Mouse (Mus musculus): ENCODE data around the gene Gm20458. TPM values are rescaled to one million over a fixed set of nuclear protein-coding genes. Genes with fewer than 3 reads are reported as not detected.

The Gm20458 gene
- polyA plus RNA-seq, 1 experiment from 2014 or later, result 12.2 TPM

- Histone ChIP-seq H3K4me3 (replicated peaks) (peak overlapping the region; percentile 63), H3K4me2 (replicated peaks) (peak overlapping the region; percentile 69), H3K4me1 (peaks cover 43% of the 10 kb centered on the region), H3K27me3 (no peaks in the 10 kb centered on the region), H3K27ac (replicated peaks) (peak overlapping the region; percentile 84), H3K36me3 (no peaks in the 10 kb centered on the region), H3K9me3 (replicated peaks) (no peaks in the 10 kb centered on the region), H3K9ac (peak overlapping the region; percentile 79)
- under 1% methylated on average over 26 of the region's 26 CpGs for WGBS
- ATAC-seq (ENCODE audit: insufficient number of reproducible peaks, low FRiP score, low TSS enrichment, low read depth), result peak; percentile 93
Observed at GRCm38 (mm10) chr2:164443051-164443437, 17.7 kb upstream of the Gm20458 start.

- H3K27ac ChIP-seq (replicated peaks), result peak within 1 kb of the TSS; percentile 84
- 9% methylated on average over 18 of the region's 18 CpGs for WGBS
- H3K27me3 ChIP-seq, result no peaks in the 10 kb centered on the region
- H3K36me3 ChIP-seq, result no peaks in the 10 kb centered on the region
- peak within 1 kb of the TSS; percentile 79 for H3K9ac ChIP-seq
- peak within 1 kb of the TSS; percentile 69 for H3K4me2 ChIP-seq (replicated peaks)
- ATAC-seq (ENCODE audit: insufficient number of reproducible peaks, low FRiP score, low TSS enrichment, low read depth), result no peak
- H3K4me3 ChIP-seq (replicated peaks), result peak within 1 kb of the TSS; percentile 63
- H3K4me1 ChIP-seq, result peaks cover 38% of the 10 kb centered on the region
- no peaks in the 10 kb centered on the region for H3K9me3 ChIP-seq (replicated peaks)
Observed at GRCm38 (mm10) chr2:164443460-164444000, 17.2 kb upstream of the Gm20458 start, which contains the start of gene Sdc4. Gene Sdc4, minus strand, starts transcription at chr2:164443887.

- Histone ChIP-seq H3K4me1 (peaks cover 35% of the 10 kb centered on the region), H3K36me3 (no peaks in the 10 kb centered on the region), H3K4me3 (replicated peaks) (no peak overlapping the region), H3K9ac (no peak overlapping the region), H3K9me3 (replicated peaks) (no peaks in the 10 kb centered on the region), H3K27ac (replicated peaks) (no peak overlapping the region), H3K27me3 (no peaks in the 10 kb centered on the region), H3K4me2 (replicated peaks) (no peak overlapping the region)
- 78% methylated on average over 2 of the region's 2 CpGs for WGBS
- no peak for ATAC-seq (ENCODE audit: insufficient number of reproducible peaks, low FRiP score, low TSS enrichment, low read depth)
Observed at GRCm38 (mm10) chr2:164444701-164445100, 16.1 kb upstream of the Gm20458 start.

- WGBS, result 76% methylated on average over 3 of the region's 3 CpGs
- ATAC-seq (ENCODE audit: insufficient number of reproducible peaks, low FRiP score, low TSS enrichment, low read depth), result no peak
- H3K27ac ChIP-seq (replicated peaks), result no peak overlapping the region
Observed at GRCm38 (mm10) chr2:164445399-164446085, 15.2 kb upstream of the Gm20458 start.

GRCm38 (mm10) chr2:164446086-164446469 is 14.7 kb upstream of the Gm20458 start:
- H3K4me3 ChIP-seq (replicated peaks), result no peak overlapping the region
- no peak for ATAC-seq (ENCODE audit: insufficient number of reproducible peaks, low FRiP score, low TSS enrichment, low read depth)
- 61% methylated on average over 3 of the region's 3 CpGs for WGBS
- no peaks in the 10 kb centered on the region for H3K9me3 ChIP-seq (replicated peaks)
- no peak overlapping the region for H3K27ac ChIP-seq (replicated peaks)
- H3K4me1 ChIP-seq, result peaks cover 23% of the 10 kb centered on the region
- no peak overlapping the region for H3K9ac ChIP-seq
- H3K36me3 ChIP-seq, result no peaks in the 10 kb centered on the region
- no peaks in the 10 kb centered on the region for H3K27me3 ChIP-seq
- H3K4me2 ChIP-seq (replicated peaks), result no peak overlapping the region

More at GRCm38 (mm10) chr2:164445399-164446085, 15.2 kb upstream of the Gm20458 start:
- H3K9ac ChIP-seq, result no peak overlapping the region
- no peak overlapping the region for H3K4me2 ChIP-seq (replicated peaks)
- no peaks in the 10 kb centered on the region for H3K9me3 ChIP-seq (replicated peaks)
- no peaks in the 10 kb centered on the region for H3K36me3 ChIP-seq
- peaks cover 28% of the 10 kb centered on the region for H3K4me1 ChIP-seq
- H3K27me3 ChIP-seq, result no peaks in the 10 kb centered on the region
- no peak overlapping the region for H3K4me3 ChIP-seq (replicated peaks)

- peaks cover 28% of the 10 kb centered on the region for H3K4me1 ChIP-seq
- no peaks in the 10 kb centered on the region for H3K9me3 ChIP-seq (replicated peaks)
- H3K4me3 ChIP-seq (replicated peaks), result no peak overlapping the region
- no peak overlapping the region for H3K4me2 ChIP-seq (replicated peaks)
- H3K36me3 ChIP-seq, result no peaks in the 10 kb centered on the region
- H3K27me3 ChIP-seq, result no peaks in the 10 kb centered on the region
- H3K9ac ChIP-seq, result no peak overlapping the region
- 70% methylated on average over 1 of the region's 1 CpGs for WGBS
- no peak overlapping the region for H3K27ac ChIP-seq (replicated peaks)
- ATAC-seq (ENCODE audit: insufficient number of reproducible peaks, low FRiP score, low TSS enrichment, low read depth), result no peak
Observed at GRCm38 (mm10) chr2:164448140-164448539, 12.6 kb upstream of the Gm20458 start.

GRCm38 (mm10) chr2:164448921-164449320 is 11.8 kb upstream of the Gm20458 start:
- H3K27ac ChIP-seq (replicated peaks), result peak overlapping the region; percentile 61; the same call in 1 of the 2 replicates
- H3K4me1 ChIP-seq, result peaks cover 23% of the 10 kb centered on the region
- H3K9ac ChIP-seq, result no peak overlapping the region; the same call in 1 of the 2 replicates
- 0 out of 2 replicates have a peak, but pooled peaks have one; percentile 30 for ATAC-seq (ENCODE audit: insufficient number of reproducible peaks, low FRiP score, low TSS enrichment, low read depth)
- H3K27me3 ChIP-seq, result no peaks in the 10 kb centered on the region
- WGBS, result 43% methylated on average over 5 of the region's 5 CpGs
- no peak overlapping the region for H3K4me3 ChIP-seq (replicated peaks)
- no peaks in the 10 kb centered on the region for H3K9me3 ChIP-seq (replicated peaks)
- no peak overlapping the region for H3K4me2 ChIP-seq (replicated peaks)
- no peaks in the 10 kb centered on the region for H3K36me3 ChIP-seq

- peaks cover 25% of the 10 kb centered on the region for H3K4me1 ChIP-seq
- H3K4me2 ChIP-seq (replicated peaks), result no peak overlapping the region
- 80% methylated on average over 14 of the region's 14 CpGs for WGBS
- H3K27ac ChIP-seq (replicated peaks), result peak overlapping the region; percentile 61; the same call in 1 of the 2 replicates
- no peaks in the 10 kb centered on the region for H3K36me3 ChIP-seq
- H3K9me3 ChIP-seq (replicated peaks), result no peaks in the 10 kb centered on the region
- H3K4me3 ChIP-seq (replicated peaks), result no peak overlapping the region
- ATAC-seq (ENCODE audit: insufficient number of reproducible peaks, low FRiP score, low TSS enrichment, low read depth), result peak; percentile 58
- no peak overlapping the region for H3K9ac ChIP-seq
- H3K27me3 ChIP-seq, result no peaks in the 10 kb centered on the region
Observed at GRCm38 (mm10) chr2:164449341-164450042, 11.3 kb upstream of the Gm20458 start.

GRCm38 (mm10) chr2:164452000-164452676 is 8.6 kb upstream of the Gm20458 start:
- Histone ChIP-seq H3K36me3 (no peaks in the 10 kb centered on the region), H3K27me3 (no peaks in the 10 kb centered on the region), H3K9me3 (replicated peaks) (no peaks in the 10 kb centered on the region), H3K4me1 (peaks cover 52% of the 10 kb centered on the region), H3K9ac (no peak overlapping the region), H3K4me3 (replicated peaks) (no peak overlapping the region), H3K4me2 (replicated peaks) (no peak overlapping the region), H3K27ac (replicated peaks) (peak overlapping the region; percentile 55; the same call in 1 of the 2 replicates)
- 29% methylated on average over 13 of the region's 13 CpGs for WGBS
- peak; percentile 49; the same call in 1 of the 2 replicates for ATAC-seq (ENCODE audit: insufficient number of reproducible peaks, low FRiP score, low TSS enrichment, low read depth)

GRCm38 (mm10) chr2:164453047-164453757 is 7.6 kb upstream of the Gm20458 start:
- Histone ChIP-seq H3K4me1 (peaks cover 52% of the 10 kb centered on the region), H3K9me3 (replicated peaks) (no peaks in the 10 kb centered on the region), H3K27ac (replicated peaks) (no peak overlapping the region), H3K27me3 (no peaks in the 10 kb centered on the region), H3K36me3 (no peaks in the 10 kb centered on the region), H3K9ac (no peak overlapping the region), H3K4me2 (replicated peaks) (no peak overlapping the region), H3K4me3 (replicated peaks) (no peak overlapping the region)
- no peak for ATAC-seq (ENCODE audit: insufficient number of reproducible peaks, low FRiP score, low TSS enrichment, low read depth)
- 71% methylated on average over 14 of the region's 14 CpGs for WGBS

Measured in embryonic facial prominence, embryonic 15.5 days (tissue).